Mouse (Mus musculus) CH12.LX (cell line): ENCODE data around the gene Dnajc4. TPM values are rescaled to one million over a fixed set of nuclear protein-coding genes. Genes with fewer than 3 reads are reported as not detected.

Experiments used
- DNase-seq: peaks from one replicate; pipeline ENCODE4 v3.0.0-alpha.2; 2013; ENCODE audit errors: extremely low read depth
- H3K27ac ChIP-seq: 2 replicates; pipeline ENCODE4 v1.5.1; 2012; ENCODE audit warnings: low read depth, mild to moderate bottlenecking, control low read depth, moderate library complexity; ENCODE audit not compliant: insufficient read depth
- H3K27me3 ChIP-seq: replicated peaks from 2 replicates; pipeline ENCODE3; 2012; ENCODE audit warnings: inconsistent platforms
- H3K36me3 ChIP-seq, 2 experiments: replicated peaks in 1 of 2; 2 replicates each; pipeline versions ENCODE3 to v1.6.1; 2012; ENCODE audit warnings: inconsistent platforms in 1 of 2, low read length in 1 of 2, mild to moderate bottlenecking in 1 of 2, mixed read lengths in 1 of 2, moderate library complexity in 1 of 2; ENCODE audit not compliant: control insufficient read depth in 1 of 2, insufficient read depth in 1 of 2
- H3K4me1 ChIP-seq, 2 experiments: 2 replicates each; pipeline ENCODE4 v1.6.1; 2012; ENCODE audit warnings: inconsistent platforms in 1 of 2, moderate library complexity in 1 of 2; ENCODE audit not compliant: insufficient read depth in 2 of 2, control insufficient read depth in 1 of 2
- H3K4me2 ChIP-seq: 2 replicates; pipeline ENCODE4 v1.6.1; 2012; ENCODE audit warnings: low read depth, mild to moderate bottlenecking, control low read depth; ENCODE audit not compliant: poor library complexity, insufficient read depth, severe bottlenecking
- H3K4me3 ChIP-seq, 3 experiments: fragments of 150-350 bp in 1 of 3; sonication (generic) in 1 of 3; replicated peaks in 1 of 3; 2 replicates each; pipeline versions ENCODE3 to v1.5.1; 2011 to 2012; ENCODE audit warnings: low read depth in 2 of 3, low read length in 2 of 3, mild to moderate bottlenecking in 2 of 3, moderate library complexity in 2 of 3, control low read depth in 1 of 3, improper control_type of control experiment in 1 of 3, inconsistent platforms in 1 of 3, mixed read lengths in 1 of 3; ENCODE audit not compliant: poor library complexity in 1 of 3
- H3K79me2 ChIP-seq: replicated peaks from 2 replicates; pipeline ENCODE4 v1.6.1; 2012; ENCODE audit warnings: mild to moderate bottlenecking, moderate library complexity; ENCODE audit not compliant: control insufficient read depth, poor library complexity, insufficient read depth, severe bottlenecking; ENCODE audit errors: extremely low read depth
- H3K9ac ChIP-seq: 2 replicates; pipeline ENCODE4 v1.6.1; 2012; ENCODE audit warnings: low read depth, mild to moderate bottlenecking, control low read depth, moderate library complexity; ENCODE audit not compliant: insufficient read depth
- H3K9me3 ChIP-seq: replicated peaks from 2 replicates; pipeline ENCODE3; 2012; ENCODE audit warnings: low read length, inconsistent platforms, mixed read lengths
- BHLHE40 ChIP-seq: IDR thresholded peaks from 2 replicates; pipeline ENCODE4 v1.6.1; 2011; ENCODE audit warnings: mild to moderate bottlenecking, low read depth, low read length, improper control_type of control experiment
- CHD2 ChIP-seq: IDR thresholded peaks from 2 replicates; pipeline ENCODE4 v1.6.1; 2011; ENCODE audit warnings: low read length, improper control_type of control experiment
- CTCF ChIP-seq, 2 experiments: IDR thresholded peaks in 1 of 2; conservative IDR thresholded peaks in 1 of 2; 2 replicates each; pipeline ENCODE4 v1.5.1; 2011 to 2012; ENCODE audit warnings: low read depth in 2 of 2, low read length in 2 of 2, improper control_type of control experiment in 1 of 2, inconsistent platforms in 1 of 2, mild to moderate bottlenecking in 1 of 2, moderate library complexity in 1 of 2
- E2F4 ChIP-seq: IDR thresholded peaks from 2 replicates; pipeline ENCODE4 v1.6.1; 2011; ENCODE audit warnings: low read depth, low read length, improper control_type of control experiment; ENCODE audit not compliant: insufficient replicate concordance
- GABPA ChIP-seq: IDR thresholded peaks from 2 replicates; pipeline ENCODE4 v1.6.1; 2012; ENCODE audit warnings: low read depth, low read length, improper control_type of control experiment, inconsistent platforms; ENCODE audit not compliant: insufficient replicate concordance
- IRF4 ChIP-seq: IDR thresholded peaks from 2 replicates; pipeline ENCODE4 v1.6.1; 2014; ENCODE audit warnings: low read depth, mild to moderate bottlenecking, inconsistent platforms, low read length, improper control_type of control experiment
- JUN ChIP-seq: IDR thresholded peaks from 2 replicates; pipeline ENCODE4 v1.6.1; 2011; ENCODE audit warnings: low read depth, mild to moderate bottlenecking, low read length, improper control_type of control experiment, moderate library complexity; ENCODE audit not compliant: insufficient read depth
- JUND ChIP-seq: conservative IDR thresholded peaks from 2 replicates; pipeline ENCODE4 v1.6.1; 2011; ENCODE audit warnings: low read depth, low read length, improper control_type of control experiment
- MAX ChIP-seq: IDR thresholded peaks from 2 replicates; pipeline ENCODE4 v1.6.1; 2011; ENCODE audit warnings: low read length, improper control_type of control experiment
- MAZ ChIP-seq: IDR thresholded peaks from 2 replicates; pipeline ENCODE4 v1.6.1; 2012; ENCODE audit warnings: low read depth, mild to moderate bottlenecking, inconsistent platforms, low read length, improper control_type of control experiment, moderate library complexity
- MXI1 ChIP-seq: IDR thresholded peaks from 2 replicates; pipeline ENCODE4 v1.6.1; 2011; ENCODE audit warnings: mild to moderate bottlenecking, low read depth, low read length, improper control_type of control experiment
- POLR2A ChIP-seq: IDR thresholded peaks from 2 replicates; pipeline ENCODE4 v1.6.1; 2011; ENCODE audit warnings: low read depth, mild to moderate bottlenecking, improper control_type of control experiment, low read length
- POLR2AphosphoS2 ChIP-seq: IDR thresholded peaks from 2 replicates; pipeline ENCODE4 v1.6.1; 2011; ENCODE audit warnings: low read depth, low read length, improper control_type of control experiment
- SIN3A ChIP-seq: IDR thresholded peaks from 2 replicates; pipeline ENCODE4 v1.6.1; 2012; ENCODE audit warnings: low read length, improper control_type of control experiment, inconsistent platforms
- SMC3 ChIP-seq: IDR thresholded peaks from 2 replicates; pipeline ENCODE4 v1.6.1; 2011; ENCODE audit warnings: low read depth, low read length, improper control_type of control experiment
- TBP ChIP-seq: conservative IDR thresholded peaks from 2 replicates; pipeline ENCODE4 v1.6.1; 2011; ENCODE audit warnings: low read depth, low read length, improper control_type of control experiment
- TCF12 ChIP-seq: IDR thresholded peaks from 2 replicates; pipeline ENCODE4 v1.6.1; 2014; ENCODE audit warnings: low read depth, mild to moderate bottlenecking, inconsistent platforms, low read length, improper control_type of control experiment
- UBTF ChIP-seq: IDR thresholded peaks from 2 replicates; pipeline ENCODE4 v1.6.1; 2012; ENCODE audit warnings: low read depth, mild to moderate bottlenecking, inconsistent platforms, low read length, improper control_type of control experiment, moderate library complexity
- USF2 ChIP-seq: conservative IDR thresholded peaks from 2 replicates; pipeline ENCODE4 v1.6.1; 2011; ENCODE audit warnings: low read depth, low read length, improper control_type of control experiment
- ZKSCAN1 ChIP-seq: IDR thresholded peaks from 2 replicates; pipeline ENCODE4 v1.6.1; 2012; ENCODE audit warnings: low read depth, inconsistent platforms, low read length, improper control_type of control experiment, borderline replicate concordance
- dilution Hi-C: fragments of 300-500 bp; cut with MboI; formaldehyde crosslinking; loops from 2 replicates; pipeline ENCODE4 v1.14.3; 2020; ENCODE audit warnings: low sequenced_read_pairs; ENCODE audit not compliant: extremely low pct_unique_long_range_greater_than_20kb, extremely low pct_ligation_motif_present
- in situ Hi-C: fragments of 300-500 bp; cut with MboI; formaldehyde crosslinking; loops from 3 replicates; pipeline ENCODE4 v1.14.3; 2019; ENCODE audit warnings: low sequenced_read_pairs, low pct_ligation_motif_present, low pct_unique_long_range_greater_than_20kb, mixed read lengths
- polyA plus RNA-seq: library from polyadenylated mRNA; unstranded; fragments of >175 nt; gene quantifications from 2 replicates; pipeline ENCODE4 v1.2.1, GENCODE M21; 2012; ENCODE audit warnings: low read depth; ENCODE audit not compliant: insufficient read length
- total RNA-seq, 2 experiments: library from RNA; depleted of rRNA; stranded (reverse); fragments of 300-350 nt in 1 of 2; fragments of >200 nt in 1 of 2; gene quantifications; 2 replicates each; pipeline ENCODE4 v1.2.3; 2012 to 2014

Gene Dnajc4
- total and polyA plus RNA-seq, 3 experiments: 6.2 to 13.9 (median 11.2) TPM

DNA sequence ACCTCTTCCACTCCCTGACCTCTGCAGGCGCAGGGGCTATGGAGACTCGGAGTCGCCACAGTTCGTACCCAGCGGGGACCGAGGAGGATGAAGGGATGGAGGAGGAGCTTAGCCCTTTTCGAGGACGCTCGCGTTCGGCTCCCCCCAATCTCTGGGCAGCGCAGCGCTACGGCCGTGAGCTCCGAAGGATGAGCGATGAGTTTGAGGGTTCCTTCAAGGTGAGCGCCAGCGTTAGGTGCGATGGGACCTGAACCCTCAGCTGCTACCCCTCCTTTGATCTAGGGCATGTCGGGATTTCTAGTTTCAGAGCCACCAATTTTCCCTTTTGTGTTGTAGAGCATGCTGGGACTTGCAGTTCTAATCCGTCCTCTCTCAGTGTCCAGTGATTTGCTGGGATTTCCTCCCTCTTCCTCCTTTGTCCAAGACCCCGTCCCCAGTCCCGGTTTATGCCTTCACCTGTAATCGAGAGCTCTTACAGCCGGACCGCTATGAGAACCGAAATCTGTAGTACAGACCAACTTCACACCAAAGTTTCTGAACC is 41.7 kb downstream of the Dnajc4 start:
- no peak overlapping the region for H3K4me2 ChIP-seq
- H3K9me3 ChIP-seq: no peaks in the 10 kb centered on the region
- peaks cover 12 to 25% of the 10 kb centered on the region in 2 experiments for H3K4me1 ChIP-seq
- no peaks in the 10 kb centered on the region for H3K27me3 ChIP-seq
- DNase-seq: no peak
- H3K27ac ChIP-seq: no peak overlapping the region
- TF ChIP-seq UBTF: no peak
- TF ChIP-seq TCF12: no peak
- TF ChIP-seq JUN: no peak
- TF ChIP-seq POLR2A: no peak
- TF ChIP-seq ZKSCAN1: no peak
- no peak for TF ChIP-seq CTCF (conservative IDR thresholded peaks at IDR 0.05 in 1 of 2, IDR thresholded peaks at IDR 0.05 in 1 of 2; ENCODE audit: low read depth in 2 of 2, low read length in 2 of 2)
- dilution Hi-C loops (no loop called here), in situ Hi-C loops (no loop called here)
- peaks cover 24 to 89% of the 10 kb centered on the region in 2 experiments for H3K36me3 ChIP-seq
- H3K9ac ChIP-seq: no peak overlapping the region
- H3K4me3 ChIP-seq: no peak overlapping the region
- H3K79me2 ChIP-seq: no peaks in the 10 kb centered on the region

- peaks cover 5 to 18% of the 10 kb centered on the region in 2 experiments for H3K4me1 ChIP-seq
Observed at GRCm38 (mm10) chr19:6949951-6950350, 42.4 kb downstream of the Dnajc4 start.

DNA sequence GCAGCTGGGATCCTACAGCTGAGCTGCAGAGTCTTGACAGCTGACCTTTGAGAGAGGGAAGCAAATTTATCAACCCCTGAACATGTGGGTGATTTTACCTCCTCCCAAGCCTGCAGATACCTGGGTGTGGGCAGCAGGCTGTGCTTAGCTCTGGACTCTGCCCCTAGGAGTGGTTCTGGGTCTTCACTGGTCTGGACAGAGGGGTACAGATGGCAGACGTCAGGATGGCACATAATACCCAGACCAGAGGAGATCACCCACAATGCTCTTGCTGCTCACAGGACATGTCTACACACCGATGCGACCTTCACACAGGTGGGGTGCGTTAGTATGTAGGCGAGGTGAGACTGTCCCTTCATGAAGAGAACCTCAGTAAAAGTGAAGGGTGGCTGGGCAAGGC is 42.8 kb downstream of the Dnajc4 start:
- no peak overlapping the region for H3K9ac ChIP-seq
- dilution Hi-C loops (no loop called here), in situ Hi-C loops (no loop called here)
- no peak overlapping the region for H3K4me2 ChIP-seq
- DNase-seq: no peak
- no peaks in the 10 kb centered on the region for H3K79me2 ChIP-seq
- H3K27ac ChIP-seq: no peak overlapping the region
- H3K4me1 ChIP-seq: peaks cover 3 to 14% of the 10 kb centered on the region in 2 experiments; a peak in 2 of 4 replicates
- no peaks in the 10 kb centered on the region for H3K9me3 ChIP-seq
- no peak overlapping the region for H3K4me3 ChIP-seq
- TF ChIP-seq SIN3A (no peak), GABPA (no peak)
- TF ChIP-seq, all 38 proteins: peak for 0
- Histone ChIP-seq H3K27me3 (no peaks in the 10 kb centered on the region), H3K36me3 (peaks cover 13 to 83% of the 10 kb centered on the region in 2 experiments)

More at GRCm38 (mm10) chr19:6949951-6950350, 42.4 kb downstream of the Dnajc4 start:
- DNase-seq: no peak
- no peaks in the 10 kb centered on the region for H3K79me2 ChIP-seq
- H3K4me3 ChIP-seq: no peak overlapping the region
- in situ Hi-C loops (no loop called here), dilution Hi-C loops (no loop called here)
- H3K4me2 ChIP-seq: no peak overlapping the region
- no peaks in the 10 kb centered on the region for H3K9me3 ChIP-seq
- H3K36me3 ChIP-seq: peaks cover 17 to 87% of the 10 kb centered on the region in 2 experiments
- H3K27ac ChIP-seq: no peak overlapping the region
- TF ChIP-seq TBP (no peak), CTCF (conservative IDR thresholded peaks at IDR 0.05 in 1 of 2, IDR thresholded peaks at IDR 0.05 in 1 of 2; ENCODE audit: low read depth in 2 of 2, low read length in 2 of 2) (no peak), POLR2AphosphoS2 (no peak), MXI1 (no peak), MAX (no peak), JUND (no peak), BHLHE40 (no peak), USF2 (no peak), GABPA (no peak), SIN3A (no peak), SMC3 (no peak), E2F4 (no peak), IRF4 (no peak), CHD2 (no peak), JUN (no peak), MAZ (no peak), POLR2A (no peak)
- no peak overlapping the region for H3K9ac ChIP-seq
- H3K27me3 ChIP-seq: no peaks in the 10 kb centered on the region
